Mouse (Mus musculus): ENCODE data around the gene Rabgap1l. TPM values are rescaled to one million over a fixed set of nuclear protein-coding genes. Genes with fewer than 3 reads are reported as not detected.

Gene Rabgap1l
- polyA plus RNA-seq, 1 experiment: 37.1 TPM

DNA sequence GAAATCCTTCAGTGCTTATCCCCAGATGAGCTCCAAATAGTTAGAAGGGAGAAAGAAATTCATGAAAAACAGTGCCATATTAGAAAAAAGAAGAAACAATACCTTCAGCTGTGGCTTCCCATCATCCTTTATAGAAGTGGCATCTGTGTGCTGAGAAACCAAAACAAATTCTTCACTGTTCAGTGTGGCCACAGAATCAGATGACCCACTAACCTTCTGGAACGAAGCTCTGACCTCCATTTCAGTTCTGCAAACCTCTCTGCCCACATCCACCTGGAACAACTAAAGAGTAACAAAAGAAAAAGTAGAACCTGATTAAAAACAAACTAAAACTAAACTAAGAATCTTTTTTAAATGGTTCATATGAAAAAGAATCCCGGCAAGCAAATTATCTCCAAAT, 52.4 kb downstream of the Rabgap1l start:
- Histone ChIP-seq H3K9me3 (replicated peaks; ENCODE audit: control insufficient read depth, insufficient read depth, low read length, poor library complexity, severe bottlenecking) (no peaks in the 10 kb centered on the region), H3K9ac (ENCODE audit: low read depth, poor library complexity, severe bottlenecking) (no peak overlapping the region), H3K27ac (ENCODE audit: insufficient read depth, low read length) (no peak overlapping the region), H3K4me3 (ENCODE audit: low read depth, low read length) (no peak overlapping the region), H3K36me3 (ENCODE audit: control insufficient read depth, insufficient read depth, low read length, poor library complexity, severe bottlenecking) (no peaks in the 10 kb centered on the region), H3K27me3 (ENCODE audit: control insufficient read depth, insufficient read depth, low read length, poor library complexity, severe bottlenecking) (no peaks in the 10 kb centered on the region), H3K4me1 (ENCODE audit: control insufficient read depth, insufficient read depth, low read length) (no peaks in the 10 kb centered on the region)
- TF ChIP-seq CTCF (IDR thresholded peaks at IDR 0.05; ENCODE audit: low read depth, low read length) (no peak), POLR2A (IDR thresholded peaks at IDR 0.05; ENCODE audit: insufficient read depth, low read length) (no peak), EP300 (IDR thresholded peaks at IDR 0.05; ENCODE audit: insufficient read depth, low read depth, low read length) (no peak)

DNA sequence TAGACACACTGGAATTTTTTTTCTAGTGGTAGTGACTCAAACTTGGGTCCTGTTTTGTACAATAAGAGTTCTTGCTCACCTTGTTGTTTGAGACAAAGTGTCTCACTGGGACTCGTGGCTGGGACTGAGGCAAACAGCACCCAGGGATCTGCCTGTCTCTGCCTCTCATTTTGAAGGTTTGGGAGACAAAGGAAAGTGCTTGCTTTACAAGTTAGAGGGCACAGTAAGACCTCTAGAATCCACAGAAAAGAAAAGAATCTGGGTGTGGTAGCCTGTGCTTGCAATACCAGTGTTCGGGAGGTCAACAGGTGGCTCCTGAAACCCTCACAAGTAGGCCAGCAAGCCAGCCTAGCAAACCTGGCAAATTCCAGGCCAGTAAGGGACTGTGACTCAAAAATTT, 58.3 kb downstream of the Rabgap1l start:
- no peaks in the 10 kb centered on the region for H3K4me1 ChIP-seq (ENCODE audit: control insufficient read depth, insufficient read depth, low read length)
- no peak overlapping the region for H3K9ac ChIP-seq (ENCODE audit: low read depth, poor library complexity, severe bottlenecking)
- peak; percentile 77 for TF ChIP-seq EP300 (IDR thresholded peaks at IDR 0.05; ENCODE audit: insufficient read depth, low read depth, low read length)
- no peak for TF ChIP-seq CTCF (IDR thresholded peaks at IDR 0.05; ENCODE audit: low read depth, low read length)
- no peaks in the 10 kb centered on the region for H3K9me3 ChIP-seq (replicated peaks; ENCODE audit: control insufficient read depth, insufficient read depth, low read length, poor library complexity, severe bottlenecking)
- H3K4me3 ChIP-seq (ENCODE audit: low read depth, low read length): no peak overlapping the region
- H3K27me3 ChIP-seq (ENCODE audit: control insufficient read depth, insufficient read depth, low read length, poor library complexity, severe bottlenecking): no peaks in the 10 kb centered on the region
- H3K27ac ChIP-seq (ENCODE audit: insufficient read depth, low read length): peak overlapping the region; percentile 94
- no peaks in the 10 kb centered on the region; the same call in 1 of the 2 replicates for H3K36me3 ChIP-seq (ENCODE audit: control insufficient read depth, insufficient read depth, low read length, poor library complexity, severe bottlenecking)

DNA sequence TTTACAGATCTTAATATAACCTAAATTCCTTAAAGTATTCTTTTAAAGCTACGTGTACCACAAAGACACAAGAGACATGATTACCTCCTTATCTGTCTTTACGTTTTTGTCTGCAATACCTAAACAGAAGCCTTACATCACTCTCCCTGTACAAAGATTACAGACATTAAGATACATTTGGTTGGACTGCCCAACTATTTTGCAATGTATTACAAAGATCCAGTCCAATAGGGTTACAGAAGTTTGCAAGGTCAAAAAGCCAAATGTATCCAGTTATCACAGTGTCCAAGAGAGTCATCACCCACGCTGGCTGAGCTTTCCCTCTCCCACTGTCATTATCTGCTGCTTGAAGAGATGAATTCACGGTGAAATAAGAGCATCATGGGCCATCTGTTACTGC, 63.1 kb downstream of the Rabgap1l start:
- Histone ChIP-seq H3K36me3 (ENCODE audit: control insufficient read depth, insufficient read depth, low read length, poor library complexity, severe bottlenecking) (no peaks in the 10 kb centered on the region; the same call in 1 of the 2 replicates), H3K4me3 (ENCODE audit: low read depth, low read length) (no peak overlapping the region), H3K9me3 (replicated peaks; ENCODE audit: control insufficient read depth, insufficient read depth, low read length, poor library complexity, severe bottlenecking) (no peaks in the 10 kb centered on the region), H3K27ac (ENCODE audit: insufficient read depth, low read length) (no peak overlapping the region), H3K9ac (ENCODE audit: low read depth, poor library complexity, severe bottlenecking) (no peak overlapping the region), H3K27me3 (ENCODE audit: control insufficient read depth, insufficient read depth, low read length, poor library complexity, severe bottlenecking) (no peaks in the 10 kb centered on the region), H3K4me1 (ENCODE audit: control insufficient read depth, insufficient read depth, low read length) (no peaks in the 10 kb centered on the region)
- TF ChIP-seq CTCF (IDR thresholded peaks at IDR 0.05; ENCODE audit: low read depth, low read length) (no peak), POLR2A (IDR thresholded peaks at IDR 0.05; ENCODE audit: insufficient read depth, low read length) (no peak), EP300 (IDR thresholded peaks at IDR 0.05; ENCODE audit: insufficient read depth, low read depth, low read length) (no peak)

DNA sequence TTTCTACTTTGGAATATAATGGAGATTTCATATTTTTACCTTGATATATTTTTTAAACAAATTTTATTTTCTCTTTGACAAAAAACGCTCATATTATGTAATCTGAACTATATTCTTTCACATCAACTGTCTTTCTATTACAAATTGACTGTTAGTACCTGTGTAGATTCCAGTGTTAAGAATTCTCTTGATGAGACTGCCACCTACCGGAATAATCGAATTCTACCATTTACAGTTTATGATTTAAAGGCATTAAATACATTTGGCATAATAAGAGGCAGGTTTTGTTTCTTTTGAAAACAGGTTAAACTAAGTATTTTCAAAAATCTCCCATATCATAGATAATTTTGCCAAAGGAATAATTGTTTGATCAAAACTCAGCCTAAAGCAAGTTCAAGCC, 75.3 kb downstream of the Rabgap1l start:
- no peak overlapping the region for H3K27ac ChIP-seq (ENCODE audit: insufficient read depth, low read length)
- H3K4me3 ChIP-seq (ENCODE audit: low read depth, low read length): no peak overlapping the region
- TF ChIP-seq CTCF (IDR thresholded peaks at IDR 0.05; ENCODE audit: low read depth, low read length) (no peak), POLR2A (IDR thresholded peaks at IDR 0.05; ENCODE audit: insufficient read depth, low read length) (no peak), EP300 (IDR thresholded peaks at IDR 0.05; ENCODE audit: insufficient read depth, low read depth, low read length) (no peak)
- H3K27me3 ChIP-seq (ENCODE audit: control insufficient read depth, insufficient read depth, low read length, poor library complexity, severe bottlenecking): no peaks in the 10 kb centered on the region
- H3K9ac ChIP-seq (ENCODE audit: low read depth, poor library complexity, severe bottlenecking): no peak overlapping the region
- no peaks in the 10 kb centered on the region for H3K36me3 ChIP-seq (ENCODE audit: control insufficient read depth, insufficient read depth, low read length, poor library complexity, severe bottlenecking)
- no peaks in the 10 kb centered on the region for H3K9me3 ChIP-seq (replicated peaks; ENCODE audit: control insufficient read depth, insufficient read depth, low read length, poor library complexity, severe bottlenecking)
- H3K4me1 ChIP-seq (ENCODE audit: control insufficient read depth, insufficient read depth, low read length): no peaks in the 10 kb centered on the region

DNA sequence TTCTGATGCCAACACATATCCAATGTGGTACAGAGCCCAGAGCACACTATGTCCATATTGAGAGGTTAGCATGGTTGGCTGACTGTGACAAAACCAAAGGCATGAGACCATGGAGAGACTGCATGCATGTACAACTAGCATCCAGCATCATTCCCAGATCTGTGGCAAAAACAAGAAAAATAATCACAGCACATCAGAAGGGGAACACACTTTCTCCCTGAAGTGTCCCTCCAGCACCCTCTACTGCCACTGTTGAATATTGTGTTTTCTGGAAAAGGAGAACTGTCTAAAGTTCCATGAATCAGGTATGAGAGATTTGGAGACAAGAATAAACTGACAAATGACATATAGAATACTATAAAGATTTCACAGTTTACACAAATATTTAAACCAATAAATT, 78.3 kb downstream of the Rabgap1l start:
- Histone ChIP-seq H3K27ac (ENCODE audit: insufficient read depth, low read length) (no peak overlapping the region), H3K9ac (ENCODE audit: low read depth, poor library complexity, severe bottlenecking) (no peak overlapping the region), H3K4me3 (ENCODE audit: low read depth, low read length) (no peak overlapping the region), H3K9me3 (replicated peaks; ENCODE audit: control insufficient read depth, insufficient read depth, low read length, poor library complexity, severe bottlenecking) (no peaks in the 10 kb centered on the region), H3K27me3 (ENCODE audit: control insufficient read depth, insufficient read depth, low read length, poor library complexity, severe bottlenecking) (no peaks in the 10 kb centered on the region), H3K36me3 (ENCODE audit: control insufficient read depth, insufficient read depth, low read length, poor library complexity, severe bottlenecking) (no peaks in the 10 kb centered on the region), H3K4me1 (ENCODE audit: control insufficient read depth, insufficient read depth, low read length) (no peaks in the 10 kb centered on the region)
- TF ChIP-seq EP300 (IDR thresholded peaks at IDR 0.05; ENCODE audit: insufficient read depth, low read depth, low read length) (no peak), CTCF (IDR thresholded peaks at IDR 0.05; ENCODE audit: low read depth, low read length) (no peak), POLR2A (IDR thresholded peaks at IDR 0.05; ENCODE audit: insufficient read depth, low read length) (no peak)

DNA sequence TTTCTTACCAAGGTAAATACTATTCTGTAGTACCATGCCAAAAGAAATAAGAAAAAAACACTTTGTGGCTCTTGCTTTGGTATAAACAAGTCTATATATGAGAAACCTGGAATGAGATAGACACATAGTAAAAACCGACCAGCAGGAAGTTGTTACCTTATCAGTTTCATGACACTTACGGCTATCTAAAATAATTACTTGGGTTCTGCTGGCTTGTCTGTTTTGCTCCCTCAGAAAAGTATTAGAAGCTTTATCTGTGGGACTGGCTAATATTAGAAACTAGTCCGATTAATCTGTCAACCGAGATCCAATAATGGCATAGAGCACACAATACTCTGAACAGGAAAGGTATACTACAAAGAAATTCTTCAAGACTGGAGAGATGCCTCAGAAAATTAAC, 79.1 kb downstream of the Rabgap1l start:
- Histone ChIP-seq H3K27ac (ENCODE audit: insufficient read depth, low read length) (no peak overlapping the region), H3K4me1 (ENCODE audit: control insufficient read depth, insufficient read depth, low read length) (no peaks in the 10 kb centered on the region), H3K9me3 (replicated peaks; ENCODE audit: control insufficient read depth, insufficient read depth, low read length, poor library complexity, severe bottlenecking) (no peaks in the 10 kb centered on the region), H3K4me3 (ENCODE audit: low read depth, low read length) (no peak overlapping the region), H3K27me3 (ENCODE audit: control insufficient read depth, insufficient read depth, low read length, poor library complexity, severe bottlenecking) (no peaks in the 10 kb centered on the region), H3K36me3 (ENCODE audit: control insufficient read depth, insufficient read depth, low read length, poor library complexity, severe bottlenecking) (no peaks in the 10 kb centered on the region), H3K9ac (ENCODE audit: low read depth, poor library complexity, severe bottlenecking) (no peak overlapping the region)
- TF ChIP-seq POLR2A (IDR thresholded peaks at IDR 0.05; ENCODE audit: insufficient read depth, low read length): no peak
- TF ChIP-seq EP300 (IDR thresholded peaks at IDR 0.05; ENCODE audit: insufficient read depth, low read depth, low read length): no peak
- no peak for TF ChIP-seq CTCF (IDR thresholded peaks at IDR 0.05; ENCODE audit: low read depth, low read length)
